Mouse (Mus musculus) embryonic facial prominence, embryonic 14.5 days (tissue): ENCODE results near the gene Olfr1423. TPM values are rescaled to one million over a fixed set of nuclear protein-coding genes. Genes with fewer than 3 reads are reported as not detected.
"Not testable (repeated sequence)": the region's sequence is repeated elsewhere in the genome, so short reads cannot be mapped to it uniquely, and the experiment has no call there.

Experiments
- ATAC-seq: fragments of 200-750 bp; cut with Nextera tagmentation; 2 replicates; pipeline ENCODE4 v1.8.0; 2017; ENCODE audit warnings: low read depth, moderate number of reproducible peaks, moderate TSS enrichment
- DNase-seq: peaks from one replicate; pipeline ENCODE4 v3.0.0-alpha.2; 2015; ENCODE audit warnings: low spot score
- H3K27ac ChIP-seq: fragments of 300-500 bp; sonication (generic); replicated peaks from 2 replicates; pipeline ENCODE4 v1.5.1; 2014; ENCODE audit warnings: low read depth, mild to moderate bottlenecking, low read length, moderate library complexity
- H3K27me3 ChIP-seq: fragments of 300-500 bp; sonication (generic); replicated peaks from 2 replicates; pipeline ENCODE4 v1.6.1; 2014; ENCODE audit warnings: low read length; ENCODE audit not compliant: control insufficient read depth, insufficient read depth
- H3K36me3 ChIP-seq: fragments of 300-500 bp; sonication (generic); 2 replicates; pipeline ENCODE4 v1.6.1; 2014; ENCODE audit warnings: low read length, mixed read lengths; ENCODE audit not compliant: control insufficient read depth, insufficient read depth
- H3K4me1 ChIP-seq: fragments of 300-500 bp; sonication (generic); 2 replicates; pipeline ENCODE4 v1.6.1; 2014; ENCODE audit warnings: antibody characterized with exemption, low read length; ENCODE audit not compliant: control insufficient read depth, insufficient read depth
- H3K4me2 ChIP-seq: fragments of 300-500 bp; sonication (generic); 2 replicates; pipeline ENCODE4 v1.6.1; 2014; ENCODE audit warnings: low read depth, mild to moderate bottlenecking, low read length, moderate library complexity, mixed read lengths
- H3K4me3 ChIP-seq: fragments of 300-500 bp; sonication (generic); 2 replicates; pipeline ENCODE4 v1.5.1; 2014; ENCODE audit warnings: low read depth, mild to moderate bottlenecking, low read length
- H3K9ac ChIP-seq: fragments of 300-500 bp; sonication (generic); 2 replicates; pipeline ENCODE4 v1.6.1; 2014; ENCODE audit warnings: low read depth, mild to moderate bottlenecking, low read length, moderate library complexity, mixed read lengths
- H3K9me3 ChIP-seq: fragments of 300-500 bp; sonication (generic); 2 replicates; pipeline ENCODE4 v1.6.1; 2016; ENCODE audit warnings: low read length; ENCODE audit not compliant: control insufficient read depth
- WGBS: fragments of 180-500 bp; shearing (Covaris S2); extraction: QIAGEN DNeasy Blood & Tissue Kit; methylation state at CpG from one replicate; pipeline ENCODE4 v1.1.7; 2014; 5-methylcytosine and 5-hydroxymethylcytosine counted together
- polyA plus RNA-seq: library from polyadenylated mRNA; unstranded; fragments of >200 nt; fragmentation: Nextera tagmentation; extraction: Ambion mirVana; gene quantifications from 2 replicates; pipeline ENCODE4 v1.2.1, GENCODE M21; 2014

Gene Olfr1423
- not detected in 2 replicates for polyA plus RNA-seq

- Histone ChIP-seq H3K9me3 (no peaks in the 10 kb centered on the region), H3K4me3 (no peak within 1 kb of the TSS), H3K27ac (no peak within 1 kb of the TSS), H3K4me2 (no peak within 1 kb of the TSS), H3K9ac (no peak within 1 kb of the TSS), H3K36me3 (no peaks in the 10 kb centered on the region), H3K4me1 (no peaks in the 10 kb centered on the region), H3K27me3 (no peaks in the 10 kb centered on the region)
- no peak for ATAC-seq
- 51% methylated on average over 2 of the region's 2 CpGs for WGBS
- no peak for DNase-seq
These were observed at the start of gene Olfr1423 for GRCm38 (mm10) chr19:12041217-12041616. TSS of gene Olfr1423 (minus strand) at chr19:12041317.

DNA sequence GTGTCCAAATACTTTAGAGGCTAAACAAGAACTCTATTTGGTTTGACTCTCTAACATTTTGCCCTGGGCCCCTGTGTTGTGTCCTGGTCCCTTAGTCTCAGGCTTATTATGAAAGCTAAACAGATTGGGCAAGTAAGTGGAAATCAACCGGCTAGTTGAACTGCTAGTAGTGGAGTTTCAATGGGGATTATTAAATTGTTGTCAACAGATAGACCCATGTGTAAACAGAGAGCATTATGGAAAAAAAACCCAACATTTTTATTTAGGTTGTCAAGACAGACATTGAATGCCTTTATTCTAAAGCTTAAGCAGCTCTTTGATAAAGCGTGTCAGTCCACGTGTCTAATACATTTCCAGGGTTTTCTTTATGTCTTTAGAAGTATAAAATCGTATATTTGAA is 36.5 kb upstream of the Olfr1423 start, which contains the start of gene Olfr1425:
TSS of gene Olfr1425 (minus strand) at position 101 of the 400 bp plus-strand sequence.
- not testable (repeated sequence) for H3K9ac ChIP-seq, H3K27ac ChIP-seq, H3K27me3 ChIP-seq, DNase-seq, H3K4me3 ChIP-seq, H3K4me1 ChIP-seq, H3K4me2 ChIP-seq, H3K36me3 ChIP-seq, ATAC-seq, H3K9me3 ChIP-seq
- WGBS = 81% methylated on average over 4 of the region's 4 CpGs

DNA sequence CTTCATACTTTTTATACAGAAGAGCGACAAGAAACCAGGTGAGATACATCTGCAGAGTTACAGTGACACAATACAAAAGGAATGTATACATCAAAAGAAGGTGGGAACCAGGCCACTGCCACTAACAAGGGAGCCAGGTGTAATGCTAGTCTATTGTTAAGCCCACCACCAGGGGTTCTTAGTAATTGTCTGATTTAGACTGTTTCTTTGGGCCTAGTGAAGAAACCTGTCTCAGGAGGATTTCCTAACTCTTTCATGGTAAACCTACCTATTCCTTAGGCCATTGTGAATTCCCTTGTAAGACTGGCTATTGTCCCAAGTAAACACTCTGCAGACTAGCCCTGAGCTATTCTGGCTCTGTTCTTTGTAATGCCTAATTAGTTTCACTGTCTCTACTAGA is 28.4 kb upstream of the Olfr1423 start:
- 84% methylated on average over 1 of the region's 1 CpGs for WGBS
- not testable (repeated sequence) for H3K4me2 ChIP-seq, ATAC-seq, H3K36me3 ChIP-seq, DNase-seq, H3K9ac ChIP-seq, H3K27me3 ChIP-seq, H3K4me3 ChIP-seq, H3K9me3 ChIP-seq, H3K4me1 ChIP-seq, H3K27ac ChIP-seq

DNA sequence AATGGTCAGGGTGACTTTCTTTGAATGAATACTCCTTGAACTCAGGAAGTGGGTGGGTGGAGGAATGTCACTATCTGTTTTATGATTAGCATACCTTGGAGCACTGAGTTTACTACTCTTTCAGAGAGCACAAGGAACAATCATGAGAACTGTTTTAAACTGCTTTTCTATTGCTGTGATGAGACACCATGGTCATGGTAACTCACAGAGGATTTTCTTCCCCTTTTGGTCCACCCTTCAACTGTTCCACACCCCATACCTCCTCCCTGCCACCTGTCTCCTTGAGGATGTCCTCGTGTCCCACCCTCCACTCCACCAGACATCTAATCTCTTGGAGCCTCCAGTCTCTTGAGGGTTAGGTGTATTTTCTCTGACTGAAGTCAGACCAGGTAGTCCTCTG is 26.7 kb upstream of the Olfr1423 start:
- not testable (repeated sequence) for H3K27ac ChIP-seq, H3K36me3 ChIP-seq, H3K27me3 ChIP-seq, H3K9me3 ChIP-seq, ATAC-seq, H3K9ac ChIP-seq, DNase-seq, H3K4me3 ChIP-seq, H3K4me2 ChIP-seq, H3K4me1 ChIP-seq
- 64% methylated on average over 1 of the region's 1 CpGs for WGBS

DNA sequence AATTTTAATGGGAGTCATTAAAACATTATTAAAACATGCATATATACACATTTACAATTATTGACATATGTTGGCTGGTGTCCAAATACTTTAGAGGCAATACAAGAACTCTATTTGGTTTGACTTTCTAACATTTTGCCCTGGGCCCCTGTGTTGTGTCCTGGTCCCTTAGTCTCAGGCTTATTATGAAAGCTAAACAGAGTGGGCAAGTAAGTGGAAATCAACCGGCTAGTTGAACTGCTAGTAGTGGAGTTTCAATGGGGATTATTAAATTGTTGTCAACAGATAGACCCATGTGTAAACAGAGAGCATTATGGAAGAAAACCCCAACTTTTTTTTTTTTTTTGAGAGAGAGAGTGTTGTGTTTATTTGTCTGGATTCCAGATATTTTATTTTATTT is 21.5 kb upstream of the Olfr1423 start, which contains the start of gene Olfr1424:
TSS of gene Olfr1424 (minus strand) at position 101 of the 400 bp plus-strand sequence.
- not testable (repeated sequence) for H3K36me3 ChIP-seq, H3K4me2 ChIP-seq, H3K9me3 ChIP-seq, H3K27me3 ChIP-seq, DNase-seq, H3K9ac ChIP-seq, H3K27ac ChIP-seq, ATAC-seq, H3K4me1 ChIP-seq, H3K4me3 ChIP-seq
- WGBS = 90% methylated on average over 1 of the region's 1 CpGs

GRCm38 (mm10) chr19:12043163-12043562 is 2.0 kb upstream of the Olfr1423 start:
- WGBS = 87% methylated on average over 5 of the region's 5 CpGs
- no peaks in the 10 kb centered on the region for H3K27me3 ChIP-seq
- H3K36me3 ChIP-seq = no peaks in the 10 kb centered on the region
- H3K4me3 ChIP-seq = no peak overlapping the region
- no peaks in the 10 kb centered on the region for H3K4me1 ChIP-seq
- no peak overlapping the region for H3K4me2 ChIP-seq
- H3K9ac ChIP-seq = no peak overlapping the region
- H3K27ac ChIP-seq = no peak overlapping the region
- DNase-seq (no peak), ATAC-seq (no peak)
- no peaks in the 10 kb centered on the region for H3K9me3 ChIP-seq

GRCm38 (mm10) chr19:12037727-12038126 is 3.4 kb downstream of the Olfr1423 start:
- H3K27me3 ChIP-seq = no peaks in the 10 kb centered on the region
- ATAC-seq (no peak), DNase-seq (no peak)
- no peak overlapping the region for H3K27ac ChIP-seq
- H3K9me3 ChIP-seq = no peaks in the 10 kb centered on the region
- no peak overlapping the region for H3K4me3 ChIP-seq
- H3K4me1 ChIP-seq = no peaks in the 10 kb centered on the region
- no peak overlapping the region for H3K4me2 ChIP-seq
- no peaks in the 10 kb centered on the region for H3K36me3 ChIP-seq
- H3K9ac ChIP-seq = no peak overlapping the region

GRCm38 (mm10) chr19:12026606-12027005 is 14.5 kb downstream of the Olfr1423 start:
- H3K36me3 ChIP-seq = no peaks in the 10 kb centered on the region
- H3K4me1 ChIP-seq = no peaks in the 10 kb centered on the region
- 58% methylated on average over 2 of the region's 2 CpGs for WGBS
- no peak overlapping the region for H3K4me2 ChIP-seq
- no peak overlapping the region for H3K27ac ChIP-seq
- no peaks in the 10 kb centered on the region for H3K9me3 ChIP-seq
- H3K9ac ChIP-seq = no peak overlapping the region
- DNase-seq = no peak
- H3K4me3 ChIP-seq = no peak overlapping the region
- no peaks in the 10 kb centered on the region for H3K27me3 ChIP-seq
- no peak for ATAC-seq

DNA sequence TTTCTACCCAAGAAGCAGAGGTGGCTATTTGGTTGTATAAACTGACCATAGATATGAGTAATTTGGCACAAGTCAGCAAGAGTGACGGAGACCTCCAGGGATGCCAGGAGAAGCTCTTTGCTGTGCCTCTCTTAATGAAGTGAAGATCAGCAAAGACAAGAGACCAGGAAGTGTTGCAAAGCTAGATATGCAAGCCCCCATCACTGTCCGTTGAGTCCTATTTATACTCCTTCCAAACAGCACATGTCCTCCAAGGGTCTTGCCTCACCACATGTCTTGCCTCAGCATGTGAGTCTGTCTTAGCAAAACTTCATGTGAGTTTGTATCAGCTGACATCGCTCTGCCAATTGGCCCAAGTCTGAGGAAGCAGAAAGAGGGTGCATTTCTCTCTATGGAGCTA is 15.8 kb downstream of the Olfr1423 start:
- ATAC-seq (no peak), DNase-seq (no peak)
- 89% methylated on average over 3 of the region's 3 CpGs for WGBS
- Histone ChIP-seq H3K27me3 (no peaks in the 10 kb centered on the region), H3K9me3 (no peaks in the 10 kb centered on the region), H3K4me2 (no peak overlapping the region), H3K4me3 (no peak overlapping the region), H3K4me1 (no peaks in the 10 kb centered on the region), H3K9ac (no peak overlapping the region), H3K36me3 (no peaks in the 10 kb centered on the region), H3K27ac (no peak overlapping the region)
